In genomic region chr3:88546674-88547418, GRCm38 (mm10) we compare ENCODE assay signal across 27 mouse cellular contexts. TPM values are rescaled to one million over a fixed set of nuclear protein-coding genes. Genes with fewer than 3 reads are reported as not detected.
DNase-seq lines count a peak whose midpoint lies in the region; ATAC-seq and TF ChIP-seq lines count a peak whose summit lies in the region.
"Had no signal": no experiment of that assay in that cellular context is flagged by ENCODE, and none has a peak within 500 bp of the region (broad histone marks: within the 10 kb centered on the region; RNA-seq: fewer than 3 reads in every experiment).

No protein-coding gene starts in this region.

- peaks cover 48% of the 10 kb centered on the region for H3K4me1 ChIP-seq in liver, embryonic 12.5 days
- H3K4me1 ChIP-seq in liver, postnatal 0 days (ENCODE audit: insufficient read depth), result peaks cover 12% of the 10 kb centered on the region
- peaks cover 27% of the 10 kb centered on the region for H3K4me1 ChIP-seq in small intestine, adult 2 months (ENCODE audit: control insufficient read depth, insufficient read depth, insufficient read length, low read length)

- WGBS in liver, embryonic 12.5 days (ENCODE audit: insufficient replicate concordance), result 63% methylated on average over 6 of the region's 6 CpGs
- 67% methylated on average over 6 of the region's 6 CpGs for WGBS in liver, postnatal 0 days (ENCODE audit: insufficient replicate concordance)
- WGBS in small intestine, adult 2 months, result 28% methylated on average over 6 of the region's 6 CpGs

- no peak overlapping the region for H3K27ac ChIP-seq in liver, embryonic 12.5 days
- H3K27ac ChIP-seq in liver, postnatal 0 days (ENCODE audit: low read depth), result no peak overlapping the region
- H3K27ac ChIP-seq in small intestine, adult 2 months (ENCODE audit: insufficient read depth, low read depth, low read length), result peak overlapping the region; percentile 64
- H3K27ac ChIP-seq: forebrain, embryonic 10.5 days; liver, embryonic 15.5 days; macrophage; midbrain, embryonic 12.5 days; neural tube, embryonic 12.5 days had no signal

- no peaks in the 10 kb centered on the region for H3K9me3 ChIP-seq in liver, embryonic 12.5 days (replicated peaks)
- H3K9me3 ChIP-seq in liver, postnatal 0 days (ENCODE audit: low read length), result no peaks in the 10 kb centered on the region
- H3K9me3 ChIP-seq: embryonic facial prominence, embryonic 13.5 days; forebrain, embryonic 10.5 days; G1E; liver, embryonic 15.5 days; midbrain, embryonic 12.5 days; neural tube, embryonic 12.5 days had no signal

- no peaks in the 10 kb centered on the region for H3K27me3 ChIP-seq in liver, embryonic 12.5 days (replicated peaks)
- H3K27me3 ChIP-seq in liver, postnatal 0 days (ENCODE audit: insufficient read depth, low read length), result no peaks in the 10 kb centered on the region
- no peaks in the 10 kb centered on the region for H3K27me3 ChIP-seq in small intestine, adult 2 months (ENCODE audit: control insufficient read depth, insufficient read depth, low read length)
- H3K27me3 ChIP-seq: embryonic facial prominence, embryonic 13.5 days; liver, embryonic 15.5 days; midbrain, embryonic 12.5 days; neural tube, embryonic 12.5 days had no signal

- TF ChIP-seq POLR2A in small intestine, adult 2 months (IDR thresholded peaks at IDR 0.05; ENCODE audit: low read depth, low read length), result no peak

- ATAC-seq in liver, embryonic 12.5 days, result peak; percentile 16; the same call in 1 of the 2 replicates
- no peak for ATAC-seq in liver, postnatal 0 days
- 0 out of 2 replicates have a peak, but pooled peaks have one; percentile 17 for ATAC-seq in erythroblast, adult 5-6 weeks (replicated peaks; ENCODE audit: low FRiP score, poor library complexity, severe bottlenecking)
- ATAC-seq: CD4-positive, CD25-positive, alpha-beta regulatory T cell, adult 4 months; hindbrain, embryonic 16.5 days had no signal

- peaks cover 3% of the 10 kb centered on the region; the same call in 1 of the 2 replicates for H3K36me3 ChIP-seq in liver, embryonic 12.5 days
- H3K36me3 ChIP-seq in liver, postnatal 0 days (replicated peaks; ENCODE audit: insufficient read depth, low read length), result no peaks in the 10 kb centered on the region
- H3K36me3 ChIP-seq in small intestine, adult 2 months (ENCODE audit: control insufficient read depth, insufficient read depth, low read length), result peaks cover 9% of the 10 kb centered on the region
- H3K36me3 ChIP-seq: liver, embryonic 15.5 days; midbrain, embryonic 12.5 days; neural tube, embryonic 12.5 days had no signal

- peak; percentile 34 for DNase-seq in cerebellum, adult 9-11 months
- DNase-seq in cerebellum, postnatal 36 days, result no peak
- no peak for DNase-seq in liver, postnatal 0 days
- DNase-seq in left cerebral cortex, adult 8-10 months (ENCODE audit: low spot score in 2 of 2), result no peak
- no peak for DNase-seq in thymus, postnatal 10 days (ENCODE audit: low spot score in 2 of 2)
- DNase-seq: adrenal gland, postnatal 25 days; cerebellum, adult 18-20 months; kidney, adult 8-10 months; kidney, postnatal 14 days; right cerebral cortex, adult 18-20 months; thymus, adult 2 months had no signal

- no peak overlapping the region for H3K4me2 ChIP-seq in liver, embryonic 12.5 days
- H3K4me2 ChIP-seq in liver, postnatal 0 days (ENCODE audit: low read depth, low read length), result no peak overlapping the region
- H3K4me2 ChIP-seq: liver, embryonic 15.5 days; midbrain, embryonic 12.5 days; neural tube, embryonic 12.5 days had no signal

- TF ChIP-seq CTCF in liver, postnatal 0 days (IDR thresholded peaks at IDR 0.05; ENCODE audit: low read depth), result no peak
- no peak for TF ChIP-seq CTCF in small intestine, adult 2 months (IDR thresholded peaks at IDR 0.05; ENCODE audit: extremely low read depth, insufficient read length, insufficient replicate concordance, low read depth, low read length)

- no peak overlapping the region for H3K9ac ChIP-seq in liver, embryonic 12.5 days
- H3K9ac ChIP-seq in liver, postnatal 0 days (replicated peaks), result no peak overlapping the region
- H3K9ac ChIP-seq: embryonic facial prominence, embryonic 13.5 days; liver, embryonic 15.5 days; midbrain, embryonic 12.5 days; neural tube, embryonic 12.5 days had no signal

- TF ChIP-seq EP300 in liver, postnatal 0 days (IDR thresholded peaks at IDR 0.05; ENCODE audit: low read depth), result no peak

- H3K4me3 ChIP-seq in liver, embryonic 12.5 days, result no peak overlapping the region
- H3K4me3 ChIP-seq in liver, postnatal 0 days (ENCODE audit: low read depth, low read length), result no peak overlapping the region
- peak overlapping the region; percentile 56 for H3K4me3 ChIP-seq in small intestine, adult 2 months (ENCODE audit: low read depth, low read length)
- H3K4me3 ChIP-seq: forebrain, embryonic 10.5 days; liver, embryonic 15.5 days; midbrain, embryonic 12.5 days; neural tube, embryonic 12.5 days had no signal

RNA-seq across cellular contexts. Expression of gene Rab25, which starts 1.3 kb away (rescaled TPM):
- polyA plus RNA-seq in liver, embryonic 12.5 days (2016; fragmentation: Nextera tagmentation; extraction: Ambion mirVana), result 0.70 TPM in 1 of 2 replicates, not detected in the other
- 0.13 and 0.29 TPM in 2 replicates for polyA plus RNA-seq in liver, postnatal 0 days (2015; fragmentation: Nextera tagmentation; extraction: Ambion mirVana)
- total RNA-seq in erythroblast, adult 5-6 weeks (2015; ENCODE audit: low replicate concordance), result not detected in 2 replicates
- not detected in 2 replicates for total RNA-seq in erythroblast, adult 5-6 weeks (2017; ENCODE audit: low replicate concordance)
- 132 and 184 TPM in 2 replicates for polyA plus RNA-seq in small intestine, adult 2 months (2012; rRNA removed)
- not detected for total RNA-seq in left cerebral cortex, adult 8-10 months (2022)
- total RNA-seq: adrenal gland, postnatal 25 days; common myeloid progenitor, adult 5-6 weeks; gastrocnemius, adult 8-10 months; hematopoietic stem cell, adult 5-6 weeks; left cerebral cortex, adult 18-20 months had no signal
- polyA plus RNA-seq: CD4-positive, CD25-positive, alpha-beta regulatory T cell, adult 4 months; hindbrain, embryonic 16.5 days; liver, embryonic 15.5 days; macrophage had no signal

RNA-seq across cellular contexts. Expression of gene Lamtor2, which starts 6.0 kb away (rescaled TPM):
- 101 and 102 TPM in 2 replicates for polyA plus RNA-seq in liver, embryonic 12.5 days (2016; fragmentation: Nextera tagmentation; extraction: Ambion mirVana)
- 104 and 106 TPM in 2 replicates for polyA plus RNA-seq in liver, postnatal 0 days (2015; fragmentation: Nextera tagmentation; extraction: Ambion mirVana)
- total RNA-seq in erythroblast, adult 5-6 weeks (2015; ENCODE audit: low replicate concordance), result 4.2 and 8.6 TPM in 2 replicates
- total RNA-seq in erythroblast, adult 5-6 weeks (2017; ENCODE audit: low replicate concordance), result 14.3 and 15.8 TPM in 2 replicates
- polyA plus RNA-seq in small intestine, adult 2 months (2012; rRNA removed), result 99.8 and 167 TPM in 2 replicates
- total RNA-seq in left cerebral cortex, adult 8-10 months (2022), result 100 to 1,000 TPM; 102 to 133 (median 110) TPM

RNA-seq across cellular contexts. Expression of gene Ubqln4, which starts 6.7 kb away (rescaled TPM):
- polyA plus RNA-seq in liver, embryonic 12.5 days (2016; fragmentation: Nextera tagmentation; extraction: Ambion mirVana), result 37.9 and 39.5 TPM in 2 replicates
- polyA plus RNA-seq in liver, postnatal 0 days (2015; fragmentation: Nextera tagmentation; extraction: Ambion mirVana), result 12.5 and 13.5 TPM in 2 replicates
- 5.4 and 7.9 TPM in 2 replicates for total RNA-seq in erythroblast, adult 5-6 weeks (2015; ENCODE audit: low replicate concordance)
- 5.7 and 10.0 TPM in 2 replicates for total RNA-seq in erythroblast, adult 5-6 weeks (2017; ENCODE audit: low replicate concordance)
- polyA plus RNA-seq in small intestine, adult 2 months (2012; rRNA removed), result 26.0 and 35.4 TPM in 2 replicates
- 100 to 1,000 TPM; 121 to 142 (median 129) TPM for total RNA-seq in left cerebral cortex, adult 8-10 months (2022)

RNA-seq across cellular contexts. Expression of gene Mex3a, which starts 14.7 kb away (rescaled TPM):
- polyA plus RNA-seq in liver, embryonic 12.5 days (2016; fragmentation: Nextera tagmentation; extraction: Ambion mirVana), result 2.8 and 3.1 TPM in 2 replicates
- 0.37 and 0.51 TPM in 2 replicates for polyA plus RNA-seq in liver, postnatal 0 days (2015; fragmentation: Nextera tagmentation; extraction: Ambion mirVana)
- 0.19 and 1.5 TPM in 2 replicates for total RNA-seq in erythroblast, adult 5-6 weeks (2015; ENCODE audit: low replicate concordance)
- 0.34 TPM in 1 of 2 replicates, not detected in the other for total RNA-seq in erythroblast, adult 5-6 weeks (2017; ENCODE audit: low replicate concordance)
- 0.41 and 0.60 TPM in 2 replicates for polyA plus RNA-seq in small intestine, adult 2 months (2012; rRNA removed)
- total RNA-seq in left cerebral cortex, adult 8-10 months (2022), result 1 to 10 TPM; 2.3 to 3.1 (median 2.6) TPM

RNA-seq across cellular contexts. Expression of gene Ssr2, which starts 28.8 kb away (rescaled TPM):
- 172 and 177 TPM in 2 replicates for polyA plus RNA-seq in liver, embryonic 12.5 days (2016; fragmentation: Nextera tagmentation; extraction: Ambion mirVana)
- 141 and 155 TPM in 2 replicates for polyA plus RNA-seq in liver, postnatal 0 days (2015; fragmentation: Nextera tagmentation; extraction: Ambion mirVana)
- total RNA-seq in erythroblast, adult 5-6 weeks (2015; ENCODE audit: low replicate concordance), result 80.3 and 91.8 TPM in 2 replicates
- 24.3 and 35.9 TPM in 2 replicates for total RNA-seq in erythroblast, adult 5-6 weeks (2017; ENCODE audit: low replicate concordance)
- polyA plus RNA-seq in small intestine, adult 2 months (2012; rRNA removed), result 130 and 182 TPM in 2 replicates
- 10 to 100 TPM; 85.5 to 93.2 (median 89.8) TPM for total RNA-seq in left cerebral cortex, adult 8-10 months (2022)

Comparison
In these comparisons a context has a peak if more than half of its experiments do, and no peak if none do; other contexts are left out.
1. RNA of gene Rab25, which starts 1.3 kb away (polyA plus RNA-seq): 132 to 184 TPM in small intestine, adult 2 months; 0.70 TPM in liver, embryonic 12.5 days and 0.13 to 0.29 TPM in liver, postnatal 0 days; every median in the first group is over 10 times any median in the second.